Mouse (Mus musculus) lung, postnatal 0 days (tissue): ENCODE measurements at regions not wholly inside any gene's neighbourhood (a gene's known extent, or its start where the extent isn't known, plus 50 kb on each side); places are given as distances from the start of the nearest gene placed in this dataset.

Experiments
- CTCF ChIP-seq: IDR thresholded peaks from 2 replicates; pipeline ENCODE4 v1.5.1; 2016; ENCODE audit warnings: antibody characterized with exemption, mild to moderate bottlenecking
- EP300 ChIP-seq: IDR thresholded peaks from 2 replicates; pipeline ENCODE4 v1.6.1; 2016; ENCODE audit warnings: antibody characterized with exemption, mild to moderate bottlenecking, control low read depth

GRCm38 (mm10) chr8:116832181-116832580 is 89.1 kb downstream of the Cmc2 start:
- TF ChIP-seq EP300: no peak
- TF ChIP-seq CTCF: no peak
